Mouse (Mus musculus): Measurements from ENCODE around the gene Rabep2.

DNA sequence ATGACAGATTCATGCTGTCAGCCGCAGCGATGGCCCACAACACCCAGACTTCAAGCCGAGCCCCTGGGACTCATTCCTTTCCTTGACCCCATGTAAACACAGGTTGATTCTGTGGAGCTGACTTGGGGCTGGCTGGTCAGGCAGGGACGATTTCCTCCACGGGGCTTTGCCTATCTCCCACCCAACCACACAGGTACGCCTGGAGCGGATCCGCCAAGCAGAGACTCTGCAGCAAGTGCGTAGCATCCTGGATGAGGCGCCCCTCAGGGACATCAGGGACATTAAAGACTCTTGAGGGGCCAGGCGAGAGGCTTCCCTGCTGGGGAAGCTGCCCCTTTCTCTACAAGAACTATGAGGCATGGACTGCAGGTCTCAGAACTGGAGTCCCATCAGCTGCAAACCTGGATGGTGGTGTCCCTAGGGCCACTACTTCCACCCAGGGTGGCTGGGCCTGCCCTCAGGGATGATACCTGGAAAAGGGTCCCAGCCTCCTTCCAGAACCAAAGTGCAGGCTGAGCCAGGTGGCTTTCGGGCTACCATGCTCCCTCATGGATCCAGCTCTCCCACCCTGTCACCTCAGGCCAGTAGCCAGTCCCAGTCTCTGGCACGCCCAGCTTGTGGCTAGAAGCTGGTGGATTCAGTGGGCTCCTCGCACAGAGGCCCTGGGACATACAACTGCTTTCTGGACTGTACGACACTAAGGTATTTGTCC is 16.7 kb downstream of the Rabep2 start:
- TF ChIP-seq POLR2A (IDR thresholded peaks at IDR 0.05; ENCODE audit: control insufficient read depth, low read depth, low read length), result no peak
- no peak for TF ChIP-seq CTCF (IDR thresholded peaks at IDR 0.05; ENCODE audit: control insufficient read depth, insufficient read depth, insufficient replicate concordance, low read depth, low read length)
